Mouse (Mus musculus) liver, postnatal 0 days (tissue): ENCODE results near the gene Krtap28-10.

Source experiments
- CTCF ChIP-seq: sonication (generic); IDR thresholded peaks from 2 replicates; pipeline ENCODE4 v1.5.1; 2016; ENCODE audit warnings: antibody characterized with exemption, low read depth
- EP300 ChIP-seq: IDR thresholded peaks from 2 replicates; pipeline ENCODE4 v1.6.1; 2016; ENCODE audit warnings: antibody characterized with exemption, low read depth, mild to moderate bottlenecking

DNA sequence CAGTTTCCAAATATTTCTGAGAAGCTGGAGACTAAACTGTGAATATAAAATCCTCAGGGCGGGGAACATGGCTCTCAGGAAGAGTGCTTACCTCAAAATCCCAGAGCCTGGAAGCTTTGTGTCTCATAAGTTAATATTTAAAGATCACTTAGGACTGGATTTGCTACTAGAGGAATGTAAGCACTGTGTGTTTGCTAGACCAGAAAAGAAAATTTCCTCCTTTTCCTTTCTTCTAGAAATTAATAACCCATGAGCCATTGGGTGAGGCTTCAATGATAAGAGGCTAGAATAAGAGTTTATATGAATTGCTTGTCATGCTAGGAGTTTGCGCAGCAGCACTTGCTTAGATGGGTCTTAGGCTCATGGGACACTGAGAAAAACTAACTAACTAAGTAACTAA lies 42.5 kb upstream of the Krtap28-10 start:
- TF ChIP-seq CTCF (no peak), EP300 (no peak)
